Mouse (Mus musculus): ENCODE results near the gene Tvp23b.

The Tvp23b gene

GRCm38 (mm10) chr11:62949548-62949947, 70.3 kb downstream of the Tvp23b start:
- DNase-seq: no peak

GRCm38 (mm10) chr11:62951012-62951411, 71.8 kb downstream of the Tvp23b start, which contains the start of gene Cdrt4:
Gene Cdrt4, plus strand, starts transcription at chr11:62951193.
- no peak for DNase-seq

- DNase-seq: no peak
Measured at GRCm38 (mm10) chr11:62954766-62955165, 75.5 kb downstream of the Tvp23b start.

GRCm38 (mm10) chr11:62955186-62955585, 75.9 kb downstream of the Tvp23b start:
- DNase-seq: no peak

- no peak for DNase-seq
Measured at GRCm38 (mm10) chr11:62955776-62956175, 76.5 kb downstream of the Tvp23b start.

- no peak for DNase-seq
Measured at GRCm38 (mm10) chr11:62957626-62958180, 78.4 kb downstream of the Tvp23b start.

GRCm38 (mm10) chr11:62963292-62963691, 84.0 kb downstream of the Tvp23b start:
- DNase-seq: no peak

- DNase-seq: no peak
Measured at GRCm38 (mm10) chr11:62966424-62966764, 87.1 kb downstream of the Tvp23b start.
